Mouse (Mus musculus): ENCODE results near the gene Slc35b4. TPM values are rescaled to one million over a fixed set of nuclear protein-coding genes. Genes with fewer than 3 reads are reported as not detected.

The Slc35b4 gene
- polyA plus RNA-seq (2012): 1.3 and 3.3 TPM in 2 replicates

DNA sequence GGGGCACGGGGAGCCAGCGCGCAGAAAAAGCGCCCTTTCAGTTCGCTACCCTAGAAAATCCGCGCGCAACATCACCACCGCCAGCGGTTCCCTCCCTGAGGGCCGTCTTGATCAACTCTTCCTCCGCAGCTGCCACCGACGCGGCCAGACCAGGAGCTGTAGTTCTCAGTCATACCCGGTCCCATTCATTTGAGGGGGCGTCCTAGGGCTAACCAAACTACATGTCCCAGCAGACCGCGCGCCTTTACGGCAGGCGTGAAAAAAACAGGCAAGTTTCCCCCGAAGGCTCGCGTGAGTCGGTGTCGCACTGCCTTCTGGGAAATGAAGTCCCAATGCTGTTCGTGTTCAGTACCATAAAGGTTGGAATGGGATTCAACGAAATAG, at the start of gene Slc35b4:
Gene Slc35b4 (minus strand): TSS at position 248 of the 384 bp plus-strand sequence.

Other genes with a start within 250 kb of the Slc35b4 start
- gene Lrguk, start 147.7 kb downstream of the Slc35b4 start, polyA plus RNA-seq (2012): 0.02 and 0.04 TPM in 2 replicates
- 102 and 105 TPM in 2 replicates for gene Akr1b3, start 140.4 kb upstream of the Slc35b4 start, polyA plus RNA-seq (2012)
- gene Akr1b8, start 177.0 kb upstream of the Slc35b4 start, polyA plus RNA-seq (2012): not detected in 2 replicates
- gene Akr1b10, start 207.1 kb upstream of the Slc35b4 start, polyA plus RNA-seq (2012): 3.5 and 3.6 TPM in 2 replicates
- not detected in 2 replicates for gene Akr1b7, start 235.2 kb upstream of the Slc35b4 start, polyA plus RNA-seq (2012)

All from megakaryocyte-erythroid progenitor cell, adult 5 weeks (primary cell).